Mouse (Mus musculus) bone marrow, adult 2 months (tissue): ENCODE results near the gene Psmb4.

Experiments used
- CTCF ChIP-seq: fragments of 200-500 bp; IDR thresholded peaks from 2 replicates; pipeline ENCODE4 v1.5.1; 2011; ENCODE audit warnings: low read length, control low read depth; ENCODE audit not compliant: control insufficient read depth, insufficient read depth
- POLR2A ChIP-seq: fragments of 200-500 bp; IDR thresholded peaks from 2 replicates; pipeline ENCODE4 v1.6.1; 2011; ENCODE audit warnings: low read depth, mild to moderate bottlenecking, control low read depth, low read length, borderline replicate concordance; ENCODE audit not compliant: control insufficient read depth

- TF ChIP-seq CTCF (no peak), POLR2A (no peak)
Measured at GRCm38 (mm10) chr3:94838631-94839030, 48.1 kb downstream of the Psmb4 start.
